Mouse (Mus musculus) gastrocnemius, postnatal 14 days (tissue): ENCODE results near the gene Ap1b1. TPM values are rescaled to one million over a fixed set of nuclear protein-coding genes. Genes with fewer than 3 reads are reported as not detected.

Experiments
- DNase-seq: peaks from one replicate; pipeline ENCODE4 v3.0.0; 2021; ENCODE audit warnings: mixed read lengths
- intact Hi-C: fragments of 180-260 bp; cut with DNase I; formaldehyde crosslinking; loops from one replicate; pipeline ENCODE4 v1.15.1; 2025; ENCODE audit warnings: low total_unique reads
- microRNA-seq, 2 experiments: library from miRNA; unstranded; fragments of <30 nt; microRNA quantifications; one replicate each; pipeline ENCODE4 v1.2.0; 2021
- total RNA-seq, 2 experiments: library from RNA; stranded (reverse); gene quantifications; 2 replicates each; pipeline ENCODE4 v1.2.3; 2021

Gene Ap1b1
- total RNA-seq, 2 experiments from 2014 or later = 31.6 to 41.1 TPM

- intact Hi-C loops = no loop called here
- DNase-seq = no peak
Measured at GRCm38 (mm10) chr11:5089147-5089546, 102.5 kb downstream of the Ap1b1 start.

GRCm38 (mm10) chr11:5091706-5092105 lies 105.1 kb downstream of the Ap1b1 start:
- intact Hi-C loops = no loop called here
- no peak for DNase-seq

Small RNAs within 50 kb of the gene (microRNA-seq; reads per million reads assigned to microRNA genes)
- gene Gm47296 = 0 reads per million in 2 experiments

Other genes with a start within 250 kb of the Ap1b1 start
- under 1 TPM; 0.66 to 0.69 TPM for gene Cabp7, start 240.0 kb upstream of the Ap1b1 start, total RNA-seq
- gene Nf2, start 137.3 kb upstream of the Ap1b1 start, total RNA-seq = 10 to 100 TPM; 35.2 to 40.9 TPM
- under 1 TPM; 0.84 to 0.90 TPM for gene Nipsnap1, start 112.9 kb upstream of the Ap1b1 start, total RNA-seq
- 10 to 100 TPM; 11.4 to 13.0 TPM for gene Thoc5, start 91.5 kb upstream of the Ap1b1 start, total RNA-seq
- gene Nefh, start 38.8 kb upstream of the Ap1b1 start, total RNA-seq = under 1 TPM; 0.13 to 0.21 TPM
- gene Rasl10a, start 71.3 kb downstream of the Ap1b1 start, total RNA-seq = under 1 TPM in 1 of 2 experiments, not detected in 1; 0.25 TPM
- 10 to 100 TPM in 1 of 2 experiments, 1 to 10 TPM in 1; 8.4 to 12.0 TPM for gene Gas2l1, start 78.5 kb downstream of the Ap1b1 start, total RNA-seq
- 10 to 100 TPM; 17.8 to 20.2 TPM for gene Rhbdd3, start 112.1 kb downstream of the Ap1b1 start, total RNA-seq
- gene Ewsr1, start 112.4 kb downstream of the Ap1b1 start, total RNA-seq = 10 to 100 TPM; 87.0 to 90.4 TPM
- gene Emid1, start 165.4 kb downstream of the Ap1b1 start, total RNA-seq = 10 to 100 TPM; 11.9 to 15.8 TPM